Mouse (Mus musculus) liver (tissue): Measurements from ENCODE around the gene Acox2.

Source experiments
- DNase-seq: peaks from one replicate; pipeline ENCODE4 v3.0.0-alpha.2; 2020; ENCODE audit warnings: mixed read lengths

Acox2 gene

DNA sequence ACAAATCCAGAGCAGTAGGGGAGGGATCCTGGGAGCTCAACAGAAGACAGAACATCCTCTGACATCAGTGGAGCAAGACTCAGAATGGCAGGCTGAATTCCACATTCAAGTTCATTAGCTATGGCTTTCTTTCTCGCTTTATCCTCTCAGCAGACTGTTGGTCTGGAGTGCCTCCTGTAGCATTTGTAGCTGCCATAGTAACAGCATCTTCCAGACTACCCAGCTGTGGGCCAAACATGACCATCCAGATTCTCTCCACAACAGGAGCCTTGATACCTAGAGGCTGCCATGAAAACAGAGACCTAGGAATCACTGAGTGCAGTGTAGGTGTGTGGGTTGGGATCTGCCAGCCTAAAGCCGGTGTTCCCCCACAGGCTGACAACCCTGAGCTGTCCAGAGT, 49.3 kb downstream of the Acox2 start:
- DNase-seq: no peak

DNA sequence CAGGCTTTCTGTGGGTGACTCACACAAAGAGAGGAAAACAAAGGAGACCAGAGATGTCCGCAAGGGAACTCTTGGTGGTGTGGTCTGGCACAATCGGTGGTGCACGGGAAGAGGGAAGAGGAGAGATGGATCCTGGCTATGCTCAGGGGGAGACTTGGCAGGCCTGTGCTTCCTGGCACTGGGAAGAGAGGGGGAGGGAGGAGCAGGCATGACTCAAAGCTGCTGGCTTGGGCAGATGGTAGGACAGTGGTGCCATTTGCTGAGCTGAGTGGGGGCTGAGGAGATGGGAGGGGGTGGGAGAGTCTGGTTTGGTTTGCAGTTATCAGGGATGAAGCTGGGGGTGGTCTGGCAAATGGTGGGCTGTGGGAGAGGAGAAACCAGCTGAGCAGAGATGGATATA, 50.3 kb downstream of the Acox2 start:
- DNase-seq: no peak

DNA sequence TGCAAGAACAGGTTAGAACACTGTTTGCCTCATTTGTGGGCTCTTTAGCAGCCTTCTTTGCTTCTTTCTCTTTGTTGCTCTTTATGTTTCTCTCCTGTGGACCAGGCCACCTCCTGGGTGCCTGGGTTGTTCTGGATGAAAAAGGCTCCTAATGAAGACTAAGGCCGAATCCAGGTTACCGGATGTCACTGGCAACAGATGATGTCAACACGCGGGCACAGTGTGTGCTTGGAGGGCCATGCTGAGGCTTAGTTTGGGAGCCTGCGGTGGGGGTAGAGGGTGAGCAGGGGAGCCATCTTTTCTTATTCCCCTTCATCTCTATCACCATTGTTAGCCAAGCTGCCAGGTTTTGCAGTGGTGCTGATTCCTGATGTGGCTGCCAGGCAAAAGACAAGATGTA, 51.6 kb downstream of the Acox2 start:
- no peak for DNase-seq

DNA sequence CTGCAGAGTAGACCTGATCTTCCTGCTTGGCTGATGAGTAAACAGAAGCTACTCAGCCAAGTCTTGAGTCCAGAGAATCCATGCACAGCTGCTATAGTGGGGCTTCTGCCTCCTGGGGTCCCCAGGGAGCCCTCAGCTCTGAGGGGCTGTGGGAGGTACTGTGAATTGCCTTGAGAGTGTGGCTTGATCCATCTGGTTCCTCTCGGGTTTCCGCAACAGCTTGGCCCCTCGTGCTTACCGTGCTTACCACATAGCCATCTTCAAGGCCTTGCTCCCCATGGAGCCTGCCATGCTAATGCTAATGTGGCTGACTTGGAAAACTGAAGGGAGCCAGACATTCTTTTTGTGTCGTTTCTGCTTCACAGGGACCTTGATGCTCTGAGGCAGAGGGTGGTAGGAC, 52.0 kb downstream of the Acox2 start:
- DNase-seq: no peak

DNA sequence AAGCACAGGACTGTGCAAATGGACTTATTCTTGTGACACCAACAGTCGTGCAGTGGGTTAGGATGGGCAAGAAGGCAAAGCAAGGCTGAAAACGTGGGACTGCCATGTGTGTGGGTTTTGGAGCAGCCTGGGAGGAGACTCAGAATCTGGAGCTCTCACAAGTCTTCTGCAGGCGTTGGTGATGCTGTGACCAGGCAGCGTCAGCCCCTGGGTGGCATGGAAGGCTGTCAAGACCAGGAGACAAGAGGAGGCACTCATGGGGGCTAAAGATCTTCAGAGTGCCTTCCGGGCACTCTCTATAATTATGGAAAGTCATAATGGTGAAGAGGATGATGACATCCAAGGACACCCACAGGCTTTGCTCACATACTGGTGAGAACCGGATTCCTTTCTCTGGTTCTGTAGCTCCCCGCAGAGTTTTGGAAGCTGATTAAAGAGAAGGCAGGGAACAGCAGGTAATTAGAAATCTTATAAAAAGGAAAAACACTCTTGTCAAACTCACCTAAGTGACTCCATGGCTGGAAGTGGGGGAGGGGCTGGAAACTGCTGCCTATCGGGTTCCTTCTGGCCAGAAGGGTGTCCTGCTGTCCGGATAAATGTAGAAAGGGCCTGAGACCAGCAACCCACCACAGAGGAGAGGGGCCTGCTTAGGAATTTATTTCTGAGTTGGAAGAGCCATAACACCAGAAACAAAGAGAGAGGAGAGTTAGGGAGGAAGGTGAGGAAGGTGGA, 52.8 kb downstream of the Acox2 start:
- DNase-seq: no peak

DNA sequence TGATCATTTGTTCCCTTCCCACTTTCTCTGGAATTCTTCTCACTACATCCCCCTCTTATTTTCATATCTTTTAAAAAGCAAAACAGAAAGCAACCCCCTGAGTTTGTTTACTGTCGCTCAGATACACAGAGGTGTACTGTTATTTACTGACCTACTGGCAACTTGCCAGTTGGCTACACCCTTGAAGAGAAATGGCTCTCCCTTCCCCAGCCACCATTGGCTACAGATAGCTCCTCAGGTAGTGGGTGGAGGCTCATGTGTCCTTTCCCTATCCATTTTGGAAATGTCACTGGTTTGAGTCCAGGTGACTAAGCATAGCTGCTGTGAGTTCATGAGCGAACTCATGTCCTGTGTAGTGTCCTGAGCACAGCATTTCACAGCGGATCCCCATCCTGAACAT, 57.4 kb downstream of the Acox2 start:
- no peak for DNase-seq

DNA sequence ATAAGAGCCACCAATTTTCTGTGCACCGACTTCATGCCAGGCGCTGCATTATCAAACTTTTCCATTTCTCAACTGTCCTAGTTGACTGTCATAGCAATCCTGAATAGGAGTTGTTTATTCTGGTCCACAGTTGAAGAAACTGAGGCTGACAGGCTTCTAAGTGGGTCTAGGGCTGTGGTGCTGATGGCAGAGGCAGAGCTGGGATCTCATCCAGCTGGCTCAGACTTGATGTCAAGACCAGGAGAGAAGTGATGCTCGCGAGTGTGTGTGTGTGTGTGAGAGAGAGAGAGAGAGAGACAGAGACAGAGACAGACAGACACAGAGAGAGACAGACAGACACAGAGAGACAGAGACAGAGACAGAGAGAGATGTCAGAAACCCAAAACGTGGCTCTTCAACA, 58.4 kb downstream of the Acox2 start:
- no peak for DNase-seq

DNA sequence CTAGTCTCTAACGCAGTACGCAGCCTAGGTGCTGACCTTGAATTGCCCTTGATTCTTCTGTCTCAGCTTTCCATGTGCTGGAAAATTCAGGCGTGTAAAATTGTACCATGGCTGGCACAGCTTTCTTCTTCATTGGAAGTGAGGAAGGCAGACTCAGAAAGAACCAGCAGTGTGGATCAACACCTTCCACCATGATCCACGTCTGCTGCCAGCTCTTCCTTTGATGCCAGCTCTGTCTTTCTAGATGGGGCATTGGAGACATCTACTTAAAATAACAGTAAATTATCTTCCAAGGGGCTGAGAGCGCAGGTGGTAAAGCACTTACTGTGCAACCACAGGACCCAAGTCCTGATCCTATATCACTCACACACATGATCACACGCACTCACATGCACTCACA, 66.4 kb downstream of the Acox2 start:
- DNase-seq: no peak

DNA sequence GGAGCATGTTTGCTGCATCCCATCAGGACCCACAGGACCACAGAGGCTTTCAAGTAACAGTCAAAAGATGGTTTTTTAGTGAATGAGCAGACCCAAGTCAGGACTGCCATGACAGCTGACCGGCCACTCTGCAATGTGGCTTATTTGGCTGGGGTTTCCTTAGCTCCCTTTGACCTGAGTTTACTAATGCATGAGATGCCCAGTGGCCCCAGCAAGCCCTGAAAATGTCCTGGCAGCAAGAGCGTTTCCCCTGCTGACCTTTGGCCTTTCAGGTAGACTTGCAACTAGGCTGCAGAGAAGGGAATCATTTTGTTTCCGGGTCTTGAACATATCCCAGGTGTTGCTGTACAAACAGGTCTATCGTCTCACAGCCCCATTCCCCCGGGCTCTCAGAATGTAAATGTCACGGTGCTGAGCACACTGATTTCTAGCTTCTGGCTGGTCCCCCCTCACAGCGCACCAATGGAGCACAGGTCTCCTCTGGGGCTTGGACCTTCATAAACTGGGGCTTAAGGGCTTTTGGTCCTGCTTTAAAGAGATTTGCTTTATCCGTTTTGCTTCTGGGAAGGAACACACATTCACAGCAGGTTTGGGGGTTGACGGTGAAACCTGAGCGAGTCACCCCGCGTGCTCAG, 67.7 kb downstream of the Acox2 start:
- no peak for DNase-seq

DNA sequence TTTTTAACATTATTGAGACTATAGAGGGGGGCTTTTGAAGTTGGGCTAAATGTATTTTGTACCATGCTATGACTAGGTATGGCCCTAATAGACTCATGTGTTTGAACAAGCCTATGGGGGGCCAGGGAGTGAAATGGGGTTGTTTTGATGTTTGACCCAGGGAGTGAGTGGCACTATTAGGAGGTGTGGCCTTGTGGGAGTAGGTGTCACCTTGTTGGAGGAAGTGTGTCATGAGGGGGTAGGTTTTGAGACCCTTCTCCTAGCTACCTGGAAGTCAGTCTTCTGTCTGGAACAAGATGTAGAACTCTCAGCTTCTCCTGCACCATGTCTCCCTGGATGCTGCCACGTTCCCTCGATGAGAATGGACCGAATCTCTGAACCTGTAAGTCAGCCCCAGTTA, 68.6 kb downstream of the Acox2 start:
- no peak for DNase-seq

DNA sequence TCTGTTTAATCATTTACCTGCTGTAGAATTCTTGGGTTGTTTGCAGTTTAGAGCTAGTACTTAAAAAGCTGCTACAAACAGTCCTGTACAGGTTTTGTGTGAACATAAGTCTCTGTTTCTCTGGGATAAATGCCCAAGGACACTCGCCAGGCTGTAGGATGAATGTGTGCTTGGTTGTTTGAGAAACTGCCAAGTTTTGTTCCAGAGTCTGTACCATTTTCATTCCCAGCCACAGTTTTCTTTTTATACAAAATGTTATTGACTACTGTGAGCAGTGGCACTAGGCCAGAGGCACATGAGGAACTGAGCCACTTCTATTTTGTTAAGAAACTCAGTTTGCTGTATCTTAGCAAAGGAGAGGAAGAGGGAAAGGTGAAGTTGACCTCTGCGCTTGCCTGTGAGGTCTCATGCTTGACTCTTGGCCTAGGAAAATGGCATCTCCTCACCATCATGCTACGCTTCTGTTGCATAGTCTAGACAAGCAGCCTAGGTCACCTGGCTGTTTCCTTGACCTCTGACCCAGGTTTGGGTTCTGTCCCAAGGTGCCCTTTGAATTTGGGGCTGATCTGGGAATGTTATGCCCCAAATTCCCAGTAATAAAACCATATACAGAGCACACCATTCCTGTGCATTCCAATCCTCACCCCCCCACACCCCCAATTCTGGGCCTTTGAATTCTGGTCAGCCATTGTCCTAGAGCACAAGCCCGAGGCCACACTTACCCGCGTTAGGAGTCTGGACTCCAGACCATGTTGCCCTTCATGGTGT, 72.7 kb downstream of the Acox2 start:
- no peak for DNase-seq

DNA sequence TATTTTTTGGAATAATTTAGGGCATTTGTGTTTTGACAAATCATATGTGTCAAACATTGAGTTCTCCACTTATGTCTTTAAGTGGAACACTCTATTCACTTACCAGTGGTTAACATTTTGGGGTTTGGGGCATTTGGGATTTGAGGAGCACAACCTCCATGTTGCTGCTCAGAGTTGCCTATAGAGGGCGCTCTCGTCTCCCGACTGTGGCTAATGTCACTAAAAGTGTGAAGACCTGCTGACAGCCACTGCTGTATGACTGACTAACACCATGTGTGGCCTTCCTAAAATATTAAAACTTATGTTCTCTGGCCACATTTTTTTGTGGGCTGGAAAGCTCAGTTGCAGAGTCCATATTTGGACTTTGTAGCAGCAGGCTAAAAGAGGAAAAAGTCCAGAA, 75.8 kb downstream of the Acox2 start:
- DNase-seq: no peak

DNA sequence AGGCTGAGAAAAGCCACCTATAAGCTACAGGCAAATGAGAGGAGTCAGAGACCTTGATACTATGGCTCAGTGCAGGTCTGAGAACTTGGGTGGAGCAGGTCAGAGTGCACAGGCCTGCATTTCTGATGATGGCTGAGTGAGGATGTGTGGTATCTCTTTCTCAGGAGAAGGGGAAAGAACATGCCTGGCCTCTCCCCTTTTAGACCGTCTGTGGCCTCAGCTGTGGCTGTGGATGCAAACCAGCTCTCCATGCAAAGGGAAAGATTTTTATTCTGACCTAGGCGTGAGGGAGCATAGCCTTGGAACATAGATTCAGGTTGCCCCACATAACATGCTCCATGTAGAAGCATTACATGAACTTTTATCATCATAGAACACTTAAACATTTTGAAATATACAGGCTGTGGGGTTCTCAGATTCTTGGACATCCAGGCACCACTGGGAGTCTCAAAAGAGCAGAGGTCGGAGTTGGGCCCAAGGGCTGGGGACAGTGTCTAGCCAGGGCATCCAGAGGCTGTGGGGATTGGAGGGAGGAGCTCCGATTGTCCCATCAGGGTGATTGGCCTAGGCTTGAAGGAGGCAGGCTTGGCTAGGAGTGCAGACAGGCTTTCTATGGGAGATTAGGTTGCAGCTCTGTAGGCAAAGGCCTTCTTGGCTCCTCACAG, 78.7 kb downstream of the Acox2 start:
- DNase-seq: no peak

DNA sequence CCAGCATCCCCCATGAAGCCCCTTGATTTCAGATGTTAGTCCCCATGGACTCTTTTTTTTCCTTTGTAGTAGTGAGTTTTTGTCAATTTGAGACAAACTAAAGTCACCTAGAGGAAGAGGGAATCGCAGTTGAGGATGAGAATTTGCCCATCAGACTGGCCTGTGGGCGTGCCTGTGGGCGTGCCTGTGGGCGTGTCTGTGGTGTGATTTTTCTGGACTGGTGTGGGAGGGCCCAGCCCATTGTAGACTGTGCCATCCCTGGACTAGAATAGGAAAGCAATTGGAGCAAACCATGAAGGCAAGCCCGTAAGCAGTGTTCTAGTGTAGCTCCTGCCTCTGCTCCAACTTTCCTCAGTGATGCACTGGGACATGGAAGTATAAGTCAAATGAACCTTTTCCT, 82.9 kb downstream of the Acox2 start:
- peak; percentile 59 for DNase-seq
